Mouse (Mus musculus) liver, postnatal 0 days (tissue): ENCODE results near the gene Camta1. TPM values are rescaled to one million over a fixed set of nuclear protein-coding genes. Genes with fewer than 3 reads are reported as not detected.

Experiments
- ATAC-seq: fragments of 200-750 bp; cut with Nextera tagmentation; 2 replicates; pipeline ENCODE4 v1.8.0; 2017; ENCODE audit warnings: mild to moderate bottlenecking, moderate library complexity
- DNase-seq: peaks from one replicate; pipeline ENCODE4 v3.0.0-alpha.2; 2016
- H3K27ac ChIP-seq: fragments of 300-500 bp; sonication (generic); 2 replicates; pipeline ENCODE4 v1.5.1; 2014; ENCODE audit warnings: antibody characterized with exemption, moderate library complexity, mild to moderate bottlenecking, low read depth
- H3K27me3 ChIP-seq: fragments of 300-500 bp; sonication (generic); 2 replicates; pipeline ENCODE4 v1.6.1; 2014; ENCODE audit warnings: low read length, control low read depth, mixed read lengths; ENCODE audit not compliant: insufficient read depth
- H3K36me3 ChIP-seq: fragments of 300-500 bp; sonication (generic); replicated peaks from 2 replicates; pipeline ENCODE4 v1.6.1; 2014; ENCODE audit warnings: mild to moderate bottlenecking, control low read depth, low read length, moderate library complexity, mixed read lengths; ENCODE audit not compliant: insufficient read depth
- H3K4me1 ChIP-seq: fragments of 300-500 bp; sonication (generic); 2 replicates; pipeline ENCODE4 v1.6.1; 2014; ENCODE audit warnings: antibody characterized with exemption, mild to moderate bottlenecking, control low read depth; ENCODE audit not compliant: insufficient read depth
- H3K4me2 ChIP-seq: fragments of 300-500 bp; sonication (generic); 2 replicates; pipeline ENCODE4 v1.6.1; 2014; ENCODE audit warnings: low read depth, mild to moderate bottlenecking, low read length, moderate library complexity, mixed read lengths
- H3K4me3 ChIP-seq: fragments of 300-500 bp; sonication (generic); 2 replicates; pipeline ENCODE4 v1.5.1; 2014; ENCODE audit warnings: low read depth, low read length
- H3K9ac ChIP-seq: fragments of 300-500 bp; sonication (generic); replicated peaks from 2 replicates; pipeline ENCODE4 v1.6.1; 2014; ENCODE audit warnings: mild to moderate bottlenecking, moderate library complexity
- H3K9me3 ChIP-seq: fragments of 300-500 bp; sonication (generic); 2 replicates; pipeline ENCODE4 v1.6.1; 2016; ENCODE audit warnings: mild to moderate bottlenecking, control low read depth, low read length, mixed read lengths
- CTCF ChIP-seq: sonication (generic); IDR thresholded peaks from 2 replicates; pipeline ENCODE4 v1.5.1; 2016; ENCODE audit warnings: antibody characterized with exemption, low read depth
- EP300 ChIP-seq: IDR thresholded peaks from 2 replicates; pipeline ENCODE4 v1.6.1; 2016; ENCODE audit warnings: antibody characterized with exemption, low read depth, mild to moderate bottlenecking
- WGBS: fragments of 180-500 bp; shearing (Covaris S2); extraction: QIAGEN DNeasy Blood & Tissue Kit; methylation state at CpG from one replicate; pipeline ENCODE4 v1.1.7; 2014; ENCODE audit not compliant: insufficient replicate concordance; 5-methylcytosine and 5-hydroxymethylcytosine counted together
- polyA plus RNA-seq: library from polyadenylated mRNA; unstranded; fragments of >200 nt; fragmentation: Nextera tagmentation; extraction: Ambion mirVana; gene quantifications from 2 replicates; pipeline ENCODE4 v1.2.1, GENCODE M21; 2015

The Camta1 gene
- polyA plus RNA-seq, 1 experiment from 2014 or later, result 48.3 TPM

GRCm38 (mm10) chr4:150889955-150890315 is 971.7 kb downstream of the Camta1 start:
- Histone ChIP-seq H3K27me3 (no peaks in the 10 kb centered on the region), H3K9me3 (no peaks in the 10 kb centered on the region), H3K9ac (peak overlapping the region; percentile 13; the same call in 1 of the 2 replicates), H3K36me3 (no peaks in the 10 kb centered on the region), H3K4me1 (peaks cover 10% of the 10 kb centered on the region), H3K27ac (peak overlapping the region; percentile 80), H3K4me3 (peak overlapping the region; percentile 5; the same call in 1 of the 2 replicates), H3K4me2 (peak overlapping the region; percentile 42)
- ATAC-seq (peak; percentile 73), DNase-seq (peak; percentile 69)
- no peak for TF ChIP-seq EP300
- TF ChIP-seq CTCF, result no peak
- WGBS, result 58% methylated on average over 13 of the region's 13 CpGs

GRCm38 (mm10) chr4:150889273-150889954 is 972.3 kb downstream of the Camta1 start:
- peak overlapping the region; percentile 5; the same call in 1 of the 2 replicates for H3K4me3 ChIP-seq
- peak overlapping the region; percentile 80 for H3K27ac ChIP-seq
- 0 out of 2 replicates have a peak overlapping the region, but pooled peaks have one; percentile 13 for H3K9ac ChIP-seq
- DNase-seq, result peak; percentile 43
- H3K9me3 ChIP-seq, result no peaks in the 10 kb centered on the region
- WGBS, result 54% methylated on average over 20 of the region's 20 CpGs
- H3K27me3 ChIP-seq, result no peaks in the 10 kb centered on the region
- H3K36me3 ChIP-seq, result no peaks in the 10 kb centered on the region
- TF ChIP-seq EP300, result no peak
- TF ChIP-seq CTCF, result no peak
- H3K4me2 ChIP-seq, result peak overlapping the region; percentile 42
- ATAC-seq, result peak; percentile 71
- peaks cover 10% of the 10 kb centered on the region for H3K4me1 ChIP-seq

DNA sequence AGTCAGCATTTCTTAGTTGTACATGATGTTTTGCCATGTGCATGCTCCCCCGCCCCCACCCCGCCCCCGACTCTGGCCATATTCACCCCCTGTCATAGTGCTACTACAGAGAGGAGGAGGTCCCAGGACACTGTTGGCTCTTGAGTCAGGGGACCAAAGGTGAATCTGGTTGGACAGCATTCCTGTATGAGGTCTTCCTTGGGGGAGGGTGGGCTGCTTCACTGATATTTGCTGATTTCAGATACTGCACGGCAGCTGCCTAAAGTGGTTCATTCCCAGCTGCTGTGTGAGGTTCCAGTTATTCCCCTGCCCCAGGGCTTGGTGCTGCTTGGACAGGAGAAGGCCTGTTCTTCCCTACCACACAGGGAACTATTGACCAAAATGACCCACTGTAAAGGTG is 973.2 kb downstream of the Camta1 start:
- 55% methylated on average over 4 of the region's 4 CpGs for WGBS
- H3K27ac ChIP-seq, result 0 out of 2 replicates have a peak overlapping the region, but pooled peaks have one; percentile 29
- H3K4me3 ChIP-seq, result no peak overlapping the region
- DNase-seq (peak; percentile 15), ATAC-seq (peak; percentile 28)
- H3K9me3 ChIP-seq, result no peaks in the 10 kb centered on the region
- H3K36me3 ChIP-seq, result no peaks in the 10 kb centered on the region
- no peaks in the 10 kb centered on the region for H3K27me3 ChIP-seq
- peaks cover 10% of the 10 kb centered on the region for H3K4me1 ChIP-seq
- TF ChIP-seq EP300, result no peak
- no peak overlapping the region for H3K4me2 ChIP-seq
- no peak overlapping the region for H3K9ac ChIP-seq

DNA sequence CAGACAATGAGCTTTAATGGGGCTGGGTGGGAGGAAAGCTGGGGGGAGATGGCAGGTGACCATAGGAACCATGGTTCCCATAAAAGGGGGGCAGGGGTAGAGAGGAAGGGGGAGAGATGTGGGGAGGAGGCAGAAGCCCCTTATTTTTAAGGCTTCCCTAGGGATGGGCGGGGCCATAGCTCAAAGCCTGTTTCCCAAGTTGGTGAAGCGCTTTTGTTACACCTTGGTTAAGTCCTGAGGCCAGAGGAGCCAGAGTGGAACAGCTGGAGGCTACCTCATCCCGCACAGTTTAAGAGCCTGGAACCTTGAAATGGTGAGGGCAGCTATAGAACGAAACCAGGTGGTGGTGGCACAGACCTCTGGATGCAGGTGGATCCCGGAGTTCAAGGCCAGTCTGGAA is 973.8 kb downstream of the Camta1 start:
- Histone ChIP-seq H3K9me3 (no peaks in the 10 kb centered on the region), H3K4me1 (peaks cover 10% of the 10 kb centered on the region), H3K36me3 (no peaks in the 10 kb centered on the region), H3K4me2 (no peak overlapping the region), H3K27ac (no peak overlapping the region), H3K9ac (no peak overlapping the region), H3K4me3 (no peak overlapping the region), H3K27me3 (no peaks in the 10 kb centered on the region)
- WGBS, result 77% methylated on average over 5 of the region's 5 CpGs
- ATAC-seq (no peak), DNase-seq (no peak)
- no peak for TF ChIP-seq CTCF
- no peak for TF ChIP-seq EP300

- DNase-seq (no peak), ATAC-seq (no peak)
- Histone ChIP-seq H3K9me3 (peaks cover 16% of the 10 kb centered on the region), H3K36me3 (no peaks in the 10 kb centered on the region), H3K27me3 (no peaks in the 10 kb centered on the region), H3K4me1 (no peaks in the 10 kb centered on the region), H3K9ac (no peak overlapping the region), H3K27ac (no peak overlapping the region), H3K4me3 (no peak overlapping the region), H3K4me2 (no peak overlapping the region)
- TF ChIP-seq CTCF (no peak), EP300 (no peak)
- WGBS, result 64% methylated on average over 5 of the region's 5 CpGs
Measured at GRCm38 (mm10) chr4:150882632-150883031, 979.0 kb downstream of the Camta1 start.

GRCm38 (mm10) chr4:150880364-150880763 is 981.3 kb downstream of the Camta1 start:
- Histone ChIP-seq H3K27me3 (no peaks in the 10 kb centered on the region), H3K4me1 (peaks cover 3% of the 10 kb centered on the region), H3K9ac (no peak overlapping the region), H3K4me2 (no peak overlapping the region), H3K9me3 (peaks cover 16% of the 10 kb centered on the region), H3K27ac (no peak overlapping the region), H3K36me3 (no peaks in the 10 kb centered on the region), H3K4me3 (no peak overlapping the region)
- DNase-seq (no peak), ATAC-seq (no peak)
- TF ChIP-seq CTCF, result no peak
- TF ChIP-seq EP300, result no peak
- WGBS, result 76% methylated on average over 5 of the region's 5 CpGs
